Mouse (Mus musculus): Measurements from ENCODE around the gene Sod1.

Gene Sod1

DNA sequence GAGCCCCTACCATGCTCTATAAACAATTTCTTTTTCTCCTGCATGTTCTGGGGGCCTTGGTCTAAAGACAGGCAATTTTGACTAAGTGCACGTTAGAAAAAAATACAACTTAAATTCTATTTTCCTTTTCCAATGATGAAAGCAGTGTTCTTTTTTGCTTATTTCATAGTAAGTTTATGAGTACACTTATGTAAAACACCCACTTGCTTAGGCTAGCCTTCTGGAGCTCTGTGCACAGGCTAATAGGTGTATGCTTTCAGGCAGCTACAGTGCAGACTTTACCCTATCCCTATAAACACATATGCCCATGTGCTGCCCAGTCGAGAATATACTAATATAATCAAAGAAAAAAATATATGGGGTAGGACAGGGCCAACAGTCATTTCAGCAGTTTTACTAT lies 32.0 kb downstream of the Sod1 start:
- DNase-seq (ENCODE audit: low spot score in 2 of 2) = no peak

DNA sequence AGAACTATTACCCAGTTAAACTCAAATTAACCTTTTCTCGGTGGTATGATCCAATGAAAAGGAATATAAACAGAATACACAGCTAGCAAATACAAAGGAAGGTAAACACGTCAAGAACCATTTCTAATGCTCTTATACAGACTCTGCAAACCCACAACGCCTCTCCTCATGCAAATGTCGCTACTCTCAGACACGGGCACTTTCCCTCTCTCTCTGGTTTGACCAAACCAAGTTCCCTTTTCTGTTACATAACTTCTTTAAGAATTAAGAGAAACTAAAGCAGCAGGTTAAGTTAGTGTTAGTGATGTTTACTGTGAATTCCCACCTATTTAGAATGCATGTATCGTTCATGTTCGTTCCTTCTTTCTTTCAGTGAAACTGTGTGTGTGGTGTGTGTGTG lies 38.4 kb downstream of the Sod1 start:
- DNase-seq (ENCODE audit: low spot score in 2 of 2) = no peak

DNA sequence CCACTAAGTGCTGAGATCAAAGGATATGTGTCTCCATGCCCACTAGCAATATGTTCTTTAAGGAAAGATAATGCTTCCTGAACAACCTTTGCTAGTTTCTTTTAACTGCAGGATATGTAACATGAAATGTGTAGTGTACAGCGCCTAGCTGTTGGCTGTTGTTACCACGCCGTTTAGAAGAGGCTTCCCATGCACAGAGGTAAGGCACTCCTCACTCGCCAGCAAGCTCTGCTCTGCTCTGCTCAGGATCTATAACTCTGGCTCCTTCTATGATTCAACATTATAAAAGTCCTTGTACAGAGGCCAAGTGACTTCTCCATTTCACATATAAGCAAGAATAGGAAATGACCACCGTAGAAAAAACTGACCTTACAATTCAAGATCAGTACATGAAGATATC lies 39.1 kb downstream of the Sod1 start:
- DNase-seq (ENCODE audit: low spot score in 2 of 2) = no peak

DNA sequence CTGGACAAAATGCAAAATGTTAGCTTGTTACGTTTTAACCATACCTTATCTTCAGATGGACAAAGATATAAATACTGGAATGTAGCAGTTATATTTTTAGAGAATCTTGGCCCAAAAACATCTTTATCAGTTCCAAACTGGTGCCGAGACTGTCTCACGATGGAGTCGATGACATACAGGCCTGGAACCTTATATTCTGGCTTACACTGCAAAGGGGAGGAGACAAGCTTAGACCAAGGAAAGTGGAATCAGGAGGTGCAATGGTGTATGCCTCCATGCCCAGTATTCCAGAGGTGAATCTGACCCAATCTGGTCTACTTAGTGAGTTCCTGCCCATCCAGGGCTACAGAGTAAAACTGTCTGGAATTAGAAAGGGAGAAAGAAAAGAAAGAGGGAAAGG lies 39.5 kb downstream of the Sod1 start:
- DNase-seq (ENCODE audit: low spot score in 2 of 2) = no peak

DNA sequence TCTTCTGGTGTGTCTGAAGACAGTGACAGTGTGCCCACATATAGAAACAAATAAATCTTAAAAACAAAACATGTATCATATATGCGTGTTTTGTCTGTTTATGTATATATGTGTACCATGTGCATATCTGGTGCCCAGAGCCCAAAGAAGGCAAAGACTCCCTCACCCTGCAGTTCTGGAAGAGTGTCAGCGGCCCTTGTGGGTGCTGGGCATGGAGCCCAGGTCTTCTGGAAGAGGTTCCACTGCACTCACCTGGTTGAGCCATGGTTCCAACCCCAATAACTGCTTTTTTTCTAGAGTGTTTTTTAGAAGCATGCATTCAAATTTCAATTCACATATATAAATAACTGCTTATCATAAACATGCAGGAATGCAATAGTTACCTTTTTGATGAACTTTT lies 41.2 kb downstream of the Sod1 start:
- no peak for DNase-seq (ENCODE audit: low spot score in 2 of 2)

DNA sequence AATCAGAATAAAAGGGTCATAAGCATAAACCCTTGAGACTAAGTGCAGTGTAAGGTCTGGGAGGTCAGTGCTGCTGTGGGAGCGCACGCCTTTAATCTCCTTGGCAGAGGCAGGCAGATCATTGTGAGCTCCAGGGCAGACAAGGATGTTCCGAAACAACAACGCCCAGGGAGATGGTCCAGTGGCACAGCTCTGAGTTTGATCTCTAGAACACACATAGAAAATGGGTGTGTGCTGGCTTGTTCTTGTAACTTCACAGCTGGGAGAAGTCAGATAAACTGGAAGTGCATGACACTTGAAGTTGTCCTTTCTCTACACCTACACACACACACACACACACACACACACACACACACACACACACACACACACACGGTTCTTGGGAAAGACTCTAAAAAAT lies 43.5 kb downstream of the Sod1 start:
- no peak for DNase-seq (ENCODE audit: low spot score in 2 of 2)

DNA sequence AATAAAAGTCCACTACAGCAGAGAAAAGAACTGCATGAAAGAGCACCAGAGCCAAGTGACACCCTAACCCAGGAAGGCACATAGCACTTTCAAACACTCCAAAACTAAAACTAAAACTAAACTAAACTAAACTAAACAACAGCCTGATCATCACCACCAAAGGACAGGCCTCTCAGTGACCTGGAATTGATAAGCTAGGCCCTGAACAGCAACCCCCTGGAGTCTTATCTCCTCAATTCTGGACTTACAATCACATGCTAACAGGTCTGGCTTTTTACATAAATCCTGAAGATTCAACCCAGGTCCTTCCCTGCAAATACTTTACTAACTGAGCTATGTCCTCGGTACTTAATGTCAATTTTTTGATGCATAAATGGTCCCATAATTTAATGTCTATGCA lies 44.6 kb downstream of the Sod1 start:
- DNase-seq (ENCODE audit: low spot score in 2 of 2) = no peak

DNA sequence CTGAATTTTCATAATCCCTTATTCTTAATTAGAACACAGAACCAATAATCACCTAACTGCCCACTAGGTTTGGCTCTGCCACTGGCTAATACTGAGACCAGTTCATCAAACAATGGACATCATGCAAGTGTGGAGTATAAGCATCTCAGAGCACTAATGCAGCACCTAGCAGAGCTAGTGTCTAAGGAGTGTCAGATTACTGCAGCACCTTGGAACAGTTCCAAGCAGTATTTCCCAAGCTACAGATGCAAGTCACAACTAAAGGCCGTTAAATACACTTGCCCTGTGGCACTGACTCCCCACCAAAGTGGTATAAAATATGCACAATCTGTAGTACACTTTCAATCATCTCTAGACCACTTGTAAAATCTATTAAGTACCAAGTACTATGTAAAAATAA lies 46.0 kb downstream of the Sod1 start:
- DNase-seq (ENCODE audit: low spot score in 2 of 2) = no peak

DNA sequence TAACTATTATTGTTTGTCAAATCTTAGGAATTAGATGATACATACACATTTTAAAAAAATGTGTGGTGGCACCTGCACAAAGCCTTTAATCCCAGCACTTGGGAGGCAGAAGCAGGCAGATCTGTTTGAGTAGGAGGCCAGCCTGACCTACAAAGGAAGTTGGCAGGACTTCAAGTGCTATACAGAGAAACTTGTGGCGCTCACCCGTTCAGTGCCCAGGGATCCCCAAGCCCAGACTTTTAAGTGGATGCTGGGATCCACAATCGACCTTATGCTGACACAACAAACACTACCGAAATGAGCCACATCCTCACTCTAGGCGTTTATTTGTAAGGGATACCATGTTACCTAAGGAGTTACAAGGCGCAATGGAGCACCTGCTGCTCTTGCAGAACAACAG lies 55.0 kb downstream of the Sod1 start:
- no peak for DNase-seq (ENCODE audit: low spot score in 2 of 2)

Data from urinary bladder, adult 18-20 months (tissue).